Mouse (Mus musculus) kidney, embryonic 16.5 days (tissue): ENCODE measurements around the gene Srpx2. TPM values are rescaled to one million over a fixed set of nuclear protein-coding genes. Genes with fewer than 3 reads are reported as not detected.

Experiments used
- polyA plus RNA-seq: library from polyadenylated mRNA; unstranded; fragments of >200 nt; fragmentation: Nextera tagmentation; extraction: Ambion mirVana; gene quantifications from 2 replicates; pipeline ENCODE4 v1.2.1, GENCODE M21; 2015

Srpx2 gene
- polyA plus RNA-seq, 1 experiment from 2014 or later: 6.3 TPM

Other genes with a start within 250 kb of the Srpx2 start
- gene Pcdh19, start 219.4 kb upstream of the Srpx2 start, polyA plus RNA-seq: 2.5 and 4.7 TPM in 2 replicates
- gene Tnmd, start 57.4 kb upstream of the Srpx2 start, polyA plus RNA-seq: 0.46 and 1.6 TPM in 2 replicates
- 168 and 171 TPM in 2 replicates for gene Tspan6, start 10.0 kb upstream of the Srpx2 start, polyA plus RNA-seq
- 4.6 and 5.7 TPM in 2 replicates for gene Sytl4, start 73.4 kb downstream of the Srpx2 start, polyA plus RNA-seq
- 44.3 and 47.9 TPM in 2 replicates for gene Cstf2, start 150.8 kb downstream of the Srpx2 start, polyA plus RNA-seq